14 mouse cellular contexts compared by ENCODE assay signal in genomic region chr19:45516264-45516663, GRCm38 (mm10).
"Had no signal": no experiment of that assay in that cellular context is flagged by ENCODE, and none has a peak within 500 bp of the region (broad histone marks: within the 10 kb centered on the region; RNA-seq: fewer than 3 reads in every experiment).

No protein-coding gene starts in this region.

- H3K4me3 ChIP-seq: midbrain, embryonic 10.5 days; midbrain, embryonic 12.5 days; midbrain, embryonic 15.5 days; neural tube, embryonic 12.5 days; stomach, embryonic 15.5 days had no signal

- H3K9me3 ChIP-seq: midbrain, embryonic 10.5 days; midbrain, embryonic 12.5 days; midbrain, embryonic 15.5 days; neural tube, embryonic 12.5 days; stomach, embryonic 15.5 days had no signal

- H3K27me3 ChIP-seq: midbrain, embryonic 12.5 days; midbrain, embryonic 15.5 days; neural tube, embryonic 12.5 days; stomach, embryonic 15.5 days had no signal

- H3K27ac ChIP-seq: midbrain, embryonic 10.5 days; midbrain, embryonic 12.5 days; midbrain, embryonic 15.5 days; neural tube, embryonic 12.5 days; stomach, embryonic 15.5 days; stomach, postnatal 0 days had no signal

- DNase-seq: lung, adult 18-20 months; lung, embryonic 14.5 days; lung, postnatal 10 days; lung, postnatal 4 days; right cerebral cortex, postnatal 14 days; thymus, adult 2 months; thymus, postnatal 25 days; thymus, postnatal 4 days had no signal

- H3K4me1 ChIP-seq: midbrain, embryonic 10.5 days; midbrain, embryonic 12.5 days; midbrain, embryonic 15.5 days; neural tube, embryonic 12.5 days; stomach, embryonic 15.5 days had no signal

- H3K9ac ChIP-seq: lung, embryonic 14.5 days; midbrain, embryonic 12.5 days; midbrain, embryonic 15.5 days; neural tube, embryonic 12.5 days; stomach, embryonic 15.5 days had no signal

- ATAC-seq: midbrain, embryonic 15.5 days had no signal

- H3K4me2 ChIP-seq: lung, embryonic 14.5 days; midbrain, embryonic 12.5 days; midbrain, embryonic 15.5 days; neural tube, embryonic 12.5 days; stomach, embryonic 15.5 days had no signal
